Mouse (Mus musculus): ENCODE results near the gene Wdr26. TPM values are rescaled to one million over a fixed set of nuclear protein-coding genes. Genes with fewer than 3 reads are reported as not detected.

Gene Wdr26
- total RNA-seq, 1 experiment, result 59.9 TPM

- no peak for DNase-seq (ENCODE audit: low read depth, low spot score)
- Histone ChIP-seq H3K27ac (ENCODE audit: insufficient read depth, low read depth, low read length, poor library complexity, severe bottlenecking) (no peak overlapping the region), H3K4me1 (ENCODE audit: control insufficient read depth in 2 of 2, insufficient read depth in 2 of 2, low read length in 2 of 2, poor library complexity in 1 of 2) (peaks cover 2 to 3% of the 10 kb centered on the region in 2 experiments; a peak in 1 of 4 replicates), H3K9me3 (ENCODE audit: control insufficient read depth, insufficient read depth, low read depth, low read length) (no peaks in the 10 kb centered on the region), H3K4me3 (ENCODE audit: insufficient read depth in 1 of 2, low read depth in 1 of 2, low read length in 2 of 2, poor library complexity in 1 of 2, severe bottlenecking in 1 of 2) (no peak overlapping the region), H3K9ac (ENCODE audit: insufficient read depth, low read depth, low read length, poor library complexity, severe bottlenecking) (no peak overlapping the region), H3K36me3 (ENCODE audit: control insufficient read depth, insufficient read depth, low read length, poor library complexity, severe bottlenecking) (peaks cover 21% of the 10 kb centered on the region)
- TF ChIP-seq ZNF384 (IDR thresholded peaks at IDR 0.05; ENCODE audit: low read depth, low read length) (no peak), ZC3H11A (IDR thresholded peaks at IDR 0.05; ENCODE audit: borderline replicate concordance, low read depth, low read length) (no peak), CHD2 (IDR thresholded peaks at IDR 0.05; ENCODE audit: low read depth, low read length) (no peak), MAFK (IDR thresholded peaks at IDR 0.05; ENCODE audit: insufficient read depth, low read depth, low read length) (no peak), HCFC1 (IDR thresholded peaks at IDR 0.05; ENCODE audit: borderline replicate concordance, insufficient read depth, low read length) (no peak)
- in situ Hi-C loops (cut with MboI; ENCODE audit: low sequenced_read_pairs in 2 of 2, unreplicated experiment in 2 of 2), result loop anchor here in 1 of 2 experiments (5.0 to 25.0 kb wide), 2 partner anchors 36 to 551 kb away; no protein-coding TSS in a partner anchor
Measured at GRCm38 (mm10) chr1:181138730-181139129, 73.1 kb downstream of the Wdr26 start.

- TF ChIP-seq MAFK (IDR thresholded peaks at IDR 0.05; ENCODE audit: insufficient read depth, low read depth, low read length), result no peak
- no peak for TF ChIP-seq ZC3H11A (IDR thresholded peaks at IDR 0.05; ENCODE audit: borderline replicate concordance, low read depth, low read length)
- TF ChIP-seq CHD2 (IDR thresholded peaks at IDR 0.05; ENCODE audit: low read depth, low read length), result no peak
- no peak for TF ChIP-seq ZNF384 (IDR thresholded peaks at IDR 0.05; ENCODE audit: low read depth, low read length)
- no peak for TF ChIP-seq HCFC1 (IDR thresholded peaks at IDR 0.05; ENCODE audit: borderline replicate concordance, insufficient read depth, low read length)
Measured at GRCm38 (mm10) chr1:181131915-181132314, 79.9 kb downstream of the Wdr26 start.

GRCm38 (mm10) chr1:181126766-181127165 is 85.0 kb downstream of the Wdr26 start:
- Histone ChIP-seq H3K4me3 (ENCODE audit: insufficient read depth in 1 of 2, low read depth in 1 of 2, low read length in 2 of 2, poor library complexity in 1 of 2, severe bottlenecking in 1 of 2) (no peak overlapping the region), H3K9ac (ENCODE audit: insufficient read depth, low read depth, low read length, poor library complexity, severe bottlenecking) (no peak overlapping the region), H3K36me3 (ENCODE audit: control insufficient read depth, insufficient read depth, low read length, poor library complexity, severe bottlenecking) (peaks cover 36% of the 10 kb centered on the region), H3K4me1 (ENCODE audit: control insufficient read depth in 2 of 2, insufficient read depth in 2 of 2, low read length in 2 of 2, poor library complexity in 1 of 2) (no peaks in the 10 kb centered on the region), H3K27ac (ENCODE audit: insufficient read depth, low read depth, low read length, poor library complexity, severe bottlenecking) (no peak overlapping the region), H3K9me3 (ENCODE audit: control insufficient read depth, insufficient read depth, low read depth, low read length) (no peaks in the 10 kb centered on the region)
- no peak for DNase-seq (ENCODE audit: low read depth, low spot score)
- in situ Hi-C loops (cut with MboI; ENCODE audit: low sequenced_read_pairs in 2 of 2, unreplicated experiment in 2 of 2), result loop anchor here in 1 of 2 experiments (25.0 kb wide), 1 partner anchor 539 kb away; no protein-coding TSS in a partner anchor
- TF ChIP-seq ZNF384 (IDR thresholded peaks at IDR 0.05; ENCODE audit: low read depth, low read length), result no peak
- TF ChIP-seq ZC3H11A (IDR thresholded peaks at IDR 0.05; ENCODE audit: borderline replicate concordance, low read depth, low read length), result no peak
- no peak for TF ChIP-seq MAFK (IDR thresholded peaks at IDR 0.05; ENCODE audit: insufficient read depth, low read depth, low read length)
- TF ChIP-seq HCFC1 (IDR thresholded peaks at IDR 0.05; ENCODE audit: borderline replicate concordance, insufficient read depth, low read length), result no peak
- no peak for TF ChIP-seq CHD2 (IDR thresholded peaks at IDR 0.05; ENCODE audit: low read depth, low read length)

More at GRCm38 (mm10) chr1:181131915-181132314, 79.9 kb downstream of the Wdr26 start:
- peaks cover 41% of the 10 kb centered on the region for H3K36me3 ChIP-seq (ENCODE audit: control insufficient read depth, insufficient read depth, low read length, poor library complexity, severe bottlenecking)
- DNase-seq (ENCODE audit: low read depth, low spot score), result no peak
- H3K4me1 ChIP-seq (ENCODE audit: control insufficient read depth in 2 of 2, insufficient read depth in 2 of 2, low read length in 2 of 2, poor library complexity in 1 of 2), result no peaks in the 10 kb centered on the region
- no peak overlapping the region for H3K27ac ChIP-seq (ENCODE audit: insufficient read depth, low read depth, low read length, poor library complexity, severe bottlenecking)
- no peaks in the 10 kb centered on the region for H3K9me3 ChIP-seq (ENCODE audit: control insufficient read depth, insufficient read depth, low read depth, low read length)
- no peak overlapping the region for H3K9ac ChIP-seq (ENCODE audit: insufficient read depth, low read depth, low read length, poor library complexity, severe bottlenecking)
- in situ Hi-C loops (cut with MboI; ENCODE audit: low sequenced_read_pairs in 2 of 2, unreplicated experiment in 2 of 2), result loop anchor here in 1 of 2 experiments (25.0 kb wide), 1 partner anchor 545 kb away; no protein-coding TSS in a partner anchor
- H3K4me3 ChIP-seq (ENCODE audit: insufficient read depth in 1 of 2, low read depth in 1 of 2, low read length in 2 of 2, poor library complexity in 1 of 2, severe bottlenecking in 1 of 2), result no peak overlapping the region

- Histone ChIP-seq H3K36me3 (ENCODE audit: control insufficient read depth, insufficient read depth, low read length, poor library complexity, severe bottlenecking) (peaks cover 33% of the 10 kb centered on the region), H3K9ac (ENCODE audit: insufficient read depth, low read depth, low read length, poor library complexity, severe bottlenecking) (no peak overlapping the region), H3K4me1 (ENCODE audit: control insufficient read depth in 2 of 2, insufficient read depth in 2 of 2, low read length in 2 of 2, poor library complexity in 1 of 2) (no peaks in the 10 kb centered on the region), H3K4me3 (ENCODE audit: insufficient read depth in 1 of 2, low read depth in 1 of 2, low read length in 2 of 2, poor library complexity in 1 of 2, severe bottlenecking in 1 of 2) (no peak overlapping the region), H3K27ac (ENCODE audit: insufficient read depth, low read depth, low read length, poor library complexity, severe bottlenecking) (no peak overlapping the region), H3K9me3 (ENCODE audit: control insufficient read depth, insufficient read depth, low read depth, low read length) (no peaks in the 10 kb centered on the region)
- TF ChIP-seq ZNF384 (IDR thresholded peaks at IDR 0.05; ENCODE audit: low read depth, low read length) (no peak), ZC3H11A (IDR thresholded peaks at IDR 0.05; ENCODE audit: borderline replicate concordance, low read depth, low read length) (no peak), MAFK (IDR thresholded peaks at IDR 0.05; ENCODE audit: insufficient read depth, low read depth, low read length) (no peak), CHD2 (IDR thresholded peaks at IDR 0.05; ENCODE audit: low read depth, low read length) (no peak), HCFC1 (IDR thresholded peaks at IDR 0.05; ENCODE audit: borderline replicate concordance, insufficient read depth, low read length) (no peak)
- DNase-seq (ENCODE audit: low read depth, low spot score), result no peak
- in situ Hi-C loops (cut with MboI; ENCODE audit: low sequenced_read_pairs in 2 of 2, unreplicated experiment in 2 of 2), result loop anchor here in 1 of 2 experiments (25.0 kb wide), 1 partner anchor 539 kb away; no protein-coding TSS in a partner anchor
Measured at GRCm38 (mm10) chr1:181125916-181126315, 85.9 kb downstream of the Wdr26 start.
